Mouse (Mus musculus) neural tube, embryonic 13.5 days (tissue): Measurements from ENCODE around the gene Aco1. TPM values are rescaled to one million over a fixed set of nuclear protein-coding genes. Genes with fewer than 3 reads are reported as not detected.

Experiments
- ATAC-seq: fragments of 200-750 bp; cut with Nextera tagmentation; 2 replicates; pipeline ENCODE4 v1.8.0; 2017; ENCODE audit warnings: low read depth, mild to moderate bottlenecking, moderate TSS enrichment, moderate library complexity
- H3K27ac ChIP-seq: fragments of 300-500 bp; sonication (generic); replicated peaks from 2 replicates; pipeline ENCODE4 v1.5.1; 2015; ENCODE audit warnings: moderate library complexity, mild to moderate bottlenecking, inconsistent platforms
- H3K27me3 ChIP-seq: fragments of 300-500 bp; sonication (generic); 2 replicates; pipeline ENCODE4 v1.6.1; 2015; ENCODE audit warnings: mild to moderate bottlenecking, inconsistent platforms
- H3K36me3 ChIP-seq: fragments of 300-500 bp; sonication (generic); 2 replicates; pipeline ENCODE4 v1.6.1; 2015; ENCODE audit warnings: mild to moderate bottlenecking, inconsistent platforms
- H3K4me1 ChIP-seq: fragments of 300-500 bp; sonication (generic); replicated peaks from 2 replicates; pipeline ENCODE4 v1.6.1; 2015; ENCODE audit warnings: inconsistent platforms
- H3K4me2 ChIP-seq: fragments of 300-500 bp; sonication (generic); 2 replicates; pipeline ENCODE4 v1.6.1; 2015; ENCODE audit warnings: inconsistent platforms, mild to moderate bottlenecking, moderate library complexity
- H3K4me3 ChIP-seq: fragments of 300-500 bp; sonication (generic); 2 replicates; pipeline ENCODE4 v1.5.1; 2015; ENCODE audit warnings: mild to moderate bottlenecking, inconsistent platforms
- H3K9ac ChIP-seq: fragments of 300-500 bp; sonication (generic); 2 replicates; pipeline ENCODE4 v1.6.1; 2015; ENCODE audit warnings: moderate library complexity, mild to moderate bottlenecking, inconsistent platforms
- H3K9me3 ChIP-seq: fragments of 300-500 bp; sonication (generic); 2 replicates; pipeline ENCODE4 v1.6.1; 2016; ENCODE audit warnings: inconsistent platforms
- WGBS: fragments of 180-500 bp; shearing (Covaris S2); methylation state at CpG from one replicate; pipeline ENCODE4 v1.1.7; 2015; 5-methylcytosine and 5-hydroxymethylcytosine counted together
- polyA plus RNA-seq: library from polyadenylated mRNA; unstranded; fragments of >200 nt; fragmentation: Nextera tagmentation; extraction: Ambion mirVana; gene quantifications from 2 replicates; pipeline ENCODE4 v1.2.1, GENCODE M21; 2015

Aco1 gene
- polyA plus RNA-seq, 1 experiment from 2014 or later = 47.6 TPM

- H3K27me3 ChIP-seq = peaks cover 5% of the 10 kb centered on the region; the same call in 1 of the 2 replicates
- peaks cover 18% of the 10 kb centered on the region for H3K4me1 ChIP-seq
- no peak for ATAC-seq
- WGBS = 57% methylated on average over 6 of the region's 6 CpGs
- H3K9ac ChIP-seq = no peak overlapping the region
- H3K4me2 ChIP-seq = no peak overlapping the region
- H3K9me3 ChIP-seq = no peaks in the 10 kb centered on the region
- no peaks in the 10 kb centered on the region for H3K36me3 ChIP-seq
- no peak overlapping the region for H3K4me3 ChIP-seq
- H3K27ac ChIP-seq = no peak overlapping the region
Observed at GRCm38 (mm10) chr4:40241928-40242327, 99.0 kb downstream of the Aco1 start.

- Histone ChIP-seq H3K9me3 (no peaks in the 10 kb centered on the region), H3K27ac (no peak overlapping the region), H3K9ac (no peak overlapping the region), H3K4me1 (peaks cover 18% of the 10 kb centered on the region), H3K27me3 (peaks cover 5% of the 10 kb centered on the region; the same call in 1 of the 2 replicates), H3K4me2 (no peak overlapping the region), H3K36me3 (no peaks in the 10 kb centered on the region), H3K4me3 (no peak overlapping the region)
- 87% methylated on average over 4 of the region's 4 CpGs for WGBS
- ATAC-seq = no peak
Observed at GRCm38 (mm10) chr4:40243006-40243405, 100.1 kb downstream of the Aco1 start.

GRCm38 (mm10) chr4:40244035-40244434 is 101.2 kb downstream of the Aco1 start:
- Histone ChIP-seq H3K9me3 (no peaks in the 10 kb centered on the region), H3K4me1 (peaks cover 11% of the 10 kb centered on the region)

More at GRCm38 (mm10) chr4:40244035-40244434, 101.2 kb downstream of the Aco1 start:
- no peak overlapping the region for H3K4me2 ChIP-seq
- H3K27me3 ChIP-seq = no peaks in the 10 kb centered on the region
- 81% methylated on average over 8 of the region's 8 CpGs for WGBS
- no peak overlapping the region for H3K27ac ChIP-seq
- no peaks in the 10 kb centered on the region for H3K36me3 ChIP-seq
- H3K9ac ChIP-seq = no peak overlapping the region
- no peak overlapping the region for H3K4me3 ChIP-seq
- ATAC-seq = no peak

Other genes with a start within 250 kb of the Aco1 start
- 3.8 and 5.0 TPM in 2 replicates for gene Ddx58, start 96.7 kb downstream of the Aco1 start, polyA plus RNA-seq
- 21.0 and 23.8 TPM in 2 replicates for gene Smim27, start 126.5 kb downstream of the Aco1 start, polyA plus RNA-seq
- 33.3 and 38.4 TPM in 2 replicates for gene Topors, start 126.8 kb downstream of the Aco1 start, polyA plus RNA-seq
- 359 and 361 TPM in 2 replicates for gene Ndufb6, start 136.3 kb downstream of the Aco1 start, polyA plus RNA-seq